Mouse (Mus musculus) bone marrow macrophage, adult 2 months (primary cell): ENCODE measurements around the gene Depdc5. TPM values are rescaled to one million over a fixed set of nuclear protein-coding genes. Genes with fewer than 3 reads are reported as not detected.

Experiments
- H3K27ac ChIP-seq: 2 replicates; pipeline ENCODE4 v1.5.1; 2012; ENCODE audit warnings: low read depth, low read length; ENCODE audit not compliant: insufficient read depth
- H3K4me1 ChIP-seq: 2 replicates; pipeline ENCODE4 v1.6.1; 2012; ENCODE audit warnings: low read length; ENCODE audit not compliant: control insufficient read depth, insufficient read depth
- H3K4me3 ChIP-seq: 2 replicates; pipeline ENCODE4 v1.5.1; 2012; ENCODE audit warnings: mild to moderate bottlenecking, low read length, moderate library complexity; ENCODE audit not compliant: insufficient read depth
- CTCF ChIP-seq: IDR thresholded peaks from 2 replicates; pipeline ENCODE4 v1.5.1; 2012; ENCODE audit warnings: low read depth, mild to moderate bottlenecking, low read length, moderate library complexity
- POLR2A ChIP-seq: IDR thresholded peaks from 2 replicates; pipeline ENCODE4 v1.6.1; 2012; ENCODE audit warnings: mild to moderate bottlenecking, low read depth, low read length, borderline replicate concordance
- polyA plus RNA-seq: library from polyadenylated mRNA; stranded (reverse); fragments of >200 nt; gene quantifications from 2 replicates; pipeline ENCODE4 v1.2.4, GENCODE M21; 2012; ENCODE audit not compliant: missing spikeins, insufficient read depth, insufficient read length

The Depdc5 gene
- polyA plus RNA-seq, 1 experiment: 21.0 TPM

DNA sequence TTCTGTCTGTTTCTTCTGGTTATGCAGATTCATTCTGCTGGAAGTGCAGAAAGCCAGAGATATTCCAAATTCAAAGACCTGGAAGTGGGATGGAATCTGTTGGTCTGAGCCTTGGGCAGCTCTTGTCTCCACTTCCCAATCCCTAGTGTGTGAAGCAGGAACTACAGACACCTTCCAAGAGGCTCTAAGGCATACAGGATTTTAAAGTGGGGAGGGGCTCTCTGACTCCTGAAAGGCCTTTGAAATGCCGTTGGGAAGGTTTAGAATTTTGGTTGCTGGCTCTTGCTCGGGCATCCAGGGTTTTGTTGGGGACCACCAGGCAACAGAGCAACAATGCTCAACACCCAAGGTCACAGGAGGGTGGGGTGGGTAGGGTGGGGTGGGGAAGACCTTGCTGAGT lies 145.8 kb downstream of the Depdc5 start:
- no peak overlapping the region for H3K4me3 ChIP-seq
- H3K27ac ChIP-seq: peak overlapping the region; percentile 53
- peaks cover 42% of the 10 kb centered on the region for H3K4me1 ChIP-seq
- 0 out of 2 replicates have a peak, but pooled peaks have one; percentile 3 for TF ChIP-seq POLR2A
- TF ChIP-seq CTCF: no peak

DNA sequence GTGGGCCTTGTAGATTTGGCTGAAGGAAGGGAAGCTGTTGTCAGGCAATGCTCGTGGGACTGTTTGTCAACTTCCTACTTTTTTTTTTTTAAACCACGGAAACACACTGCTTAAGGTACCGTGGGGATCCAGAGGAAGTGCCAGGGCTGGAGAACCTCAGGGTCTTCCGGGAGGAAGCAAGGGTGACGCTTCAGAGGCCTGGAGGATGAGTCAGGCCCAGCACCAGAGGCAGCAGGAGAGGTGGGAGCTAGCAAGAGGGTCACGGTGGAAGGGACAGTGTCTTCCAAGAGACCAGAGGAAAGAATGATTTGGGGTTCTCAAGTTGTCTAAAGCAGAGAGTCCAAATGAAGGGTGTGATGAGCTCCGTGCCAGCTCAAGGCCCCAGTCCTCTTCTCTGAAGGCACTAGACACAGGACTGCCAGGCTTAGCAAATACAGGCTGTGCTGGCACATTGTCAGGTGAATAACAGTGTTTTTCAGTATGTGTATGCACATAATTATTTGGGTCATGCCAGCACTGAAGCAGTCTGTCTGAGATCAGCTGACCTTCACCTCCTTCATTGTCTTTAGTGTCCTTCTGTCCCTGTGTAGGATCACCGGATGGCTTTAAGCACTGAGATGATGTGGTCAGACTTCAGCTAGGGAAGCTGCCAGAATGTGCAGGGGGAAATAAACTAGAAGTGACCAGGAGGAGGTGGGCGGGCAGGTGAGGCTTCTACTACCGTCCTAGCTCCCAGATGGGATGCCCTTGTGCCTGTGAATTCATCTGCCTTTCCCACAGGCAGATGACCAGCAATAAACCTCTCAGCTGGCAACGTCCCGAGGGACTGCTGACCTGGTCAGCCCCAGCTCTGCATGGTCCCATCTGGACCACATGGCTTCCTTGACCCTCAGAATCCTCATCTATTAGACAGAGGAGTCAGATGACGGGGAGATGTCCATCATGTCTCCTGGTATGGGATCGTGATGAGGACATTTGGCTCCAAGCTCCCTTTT lies 146.6 kb downstream of the Depdc5 start:
- Histone ChIP-seq H3K4me1 (peaks cover 39% of the 10 kb centered on the region), H3K27ac (peak overlapping the region; percentile 87), H3K4me3 (peak overlapping the region; percentile 13; the same call in 1 of the 2 replicates)
- no peak for TF ChIP-seq POLR2A
- TF ChIP-seq CTCF: no peak

DNA sequence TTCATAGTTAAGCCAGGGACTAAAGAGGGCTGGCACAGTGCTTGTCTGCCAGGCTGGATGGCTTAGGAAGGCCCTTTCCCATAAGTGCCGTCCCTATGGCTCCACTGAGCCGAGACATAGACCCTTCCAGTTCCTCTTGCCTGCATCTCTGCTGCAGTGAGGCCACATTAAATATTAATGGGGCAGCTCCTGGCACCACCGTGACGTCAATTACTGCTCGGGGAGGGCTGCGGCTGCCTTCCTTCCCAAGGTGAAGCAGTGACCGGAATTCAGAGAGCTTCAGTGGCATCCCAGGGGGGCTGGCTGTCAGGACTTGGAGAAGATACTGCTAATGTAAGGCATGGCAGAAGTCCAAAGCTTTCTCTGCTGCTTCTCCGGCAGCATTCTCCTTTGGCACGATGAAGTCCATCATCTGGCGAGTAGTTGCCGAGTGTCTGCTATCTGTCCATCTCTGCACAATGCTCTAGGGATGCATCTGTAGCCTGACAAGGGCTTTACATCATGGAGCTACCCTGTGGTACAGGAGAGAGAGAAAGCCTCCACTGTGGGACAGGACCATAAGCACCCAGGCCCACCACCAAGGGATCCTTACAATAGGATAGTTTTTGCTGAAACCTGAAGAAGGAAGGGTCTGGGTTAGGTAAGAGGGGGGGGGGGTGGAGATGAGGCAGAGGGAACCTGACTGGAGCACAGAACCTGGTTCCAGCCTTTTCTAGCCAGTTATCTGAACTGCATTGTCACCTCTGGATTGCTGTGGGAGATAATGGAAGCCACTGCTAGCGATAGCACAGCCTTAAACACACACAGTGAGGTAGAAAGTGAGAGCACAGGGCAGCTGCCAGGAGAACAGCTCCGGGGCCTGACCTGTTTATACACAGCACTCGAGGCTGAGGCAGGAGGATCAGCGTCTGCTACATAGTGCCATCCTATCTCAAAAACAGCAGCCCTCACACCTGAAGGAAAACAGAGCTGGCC lies 147.9 kb downstream of the Depdc5 start:
- TF ChIP-seq POLR2A (no peak), CTCF (no peak)

DNA sequence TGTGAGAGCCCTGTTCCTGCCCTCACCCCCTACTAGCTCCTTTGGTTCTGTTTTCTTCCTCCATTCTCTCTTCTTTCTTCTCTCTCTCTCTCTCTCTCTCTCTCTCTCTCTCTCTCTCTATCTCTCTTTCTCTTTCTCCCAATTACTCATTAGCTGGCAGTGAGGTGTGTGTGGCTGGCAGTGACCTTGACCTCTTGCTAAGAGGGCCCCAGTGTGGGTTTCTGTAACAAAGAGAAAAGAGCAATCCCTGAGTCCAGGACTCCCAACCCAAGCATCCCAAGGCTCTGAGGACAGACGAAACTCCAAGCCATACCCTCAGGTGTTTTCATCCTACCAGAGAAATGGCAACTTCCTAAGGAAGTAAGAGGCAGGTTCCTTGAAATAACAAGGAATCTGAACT lies 150.6 kb downstream of the Depdc5 start:
- TF ChIP-seq POLR2A (no peak), CTCF (no peak)
- H3K4me1 ChIP-seq: peaks cover 20% of the 10 kb centered on the region
- H3K4me3 ChIP-seq: no peak overlapping the region
- no peak overlapping the region for H3K27ac ChIP-seq

More for the DNA sequence above, 147.9 kb downstream of the Depdc5 start:
- Histone ChIP-seq H3K4me1 (peaks cover 27% of the 10 kb centered on the region), H3K4me3 (no peak overlapping the region), H3K27ac (no peak overlapping the region)

DNA sequence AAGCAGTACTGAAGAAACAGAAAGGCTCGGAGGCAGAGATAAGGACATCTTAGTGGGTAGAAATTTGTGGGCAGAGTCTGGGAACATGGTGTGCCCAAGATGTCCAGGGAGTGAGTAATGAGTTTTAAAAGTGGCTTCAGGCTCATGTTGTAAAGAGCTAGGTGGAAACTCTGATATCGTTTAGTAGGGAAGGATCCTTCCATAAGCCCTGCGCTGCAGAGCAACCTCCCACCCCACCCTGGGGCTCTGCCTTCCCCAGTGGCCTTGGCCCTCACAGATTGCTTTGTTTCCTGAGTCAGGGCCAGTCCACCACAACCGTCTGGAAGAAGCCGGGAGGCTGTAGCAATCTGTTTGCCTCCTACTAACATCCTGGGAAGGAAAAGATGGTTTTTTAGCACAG lies 152.1 kb downstream of the Depdc5 start:
- Histone ChIP-seq H3K4me1 (peaks cover 9% of the 10 kb centered on the region), H3K27ac (no peak overlapping the region), H3K4me3 (no peak overlapping the region)
- TF ChIP-seq POLR2A (no peak), CTCF (no peak)

DNA sequence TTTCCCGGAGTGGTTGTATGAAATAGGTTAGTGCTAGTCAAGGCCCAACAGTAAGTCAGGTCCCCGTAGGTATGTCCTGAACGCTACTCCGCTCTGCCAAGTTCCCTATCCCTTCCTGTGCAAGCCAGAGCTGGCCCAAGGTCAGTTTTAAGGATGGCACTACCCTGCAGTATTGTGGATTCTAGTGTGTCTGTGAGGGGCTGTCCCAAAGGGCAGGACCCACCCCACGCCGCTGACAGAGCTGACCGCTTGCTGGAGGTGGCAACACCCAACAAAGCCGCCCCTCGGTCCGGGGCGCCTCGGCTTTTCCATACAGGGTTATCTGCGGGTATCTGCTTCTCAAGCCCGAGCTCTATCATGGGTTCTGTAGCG lies 154.7 kb downstream of the Depdc5 start:
- no peak for TF ChIP-seq POLR2A
- TF ChIP-seq CTCF: no peak
- H3K4me3 ChIP-seq: peak overlapping the region; percentile 79
- H3K27ac ChIP-seq: peak overlapping the region; percentile 87
- peaks cover 23% of the 10 kb centered on the region for H3K4me1 ChIP-seq

DNA sequence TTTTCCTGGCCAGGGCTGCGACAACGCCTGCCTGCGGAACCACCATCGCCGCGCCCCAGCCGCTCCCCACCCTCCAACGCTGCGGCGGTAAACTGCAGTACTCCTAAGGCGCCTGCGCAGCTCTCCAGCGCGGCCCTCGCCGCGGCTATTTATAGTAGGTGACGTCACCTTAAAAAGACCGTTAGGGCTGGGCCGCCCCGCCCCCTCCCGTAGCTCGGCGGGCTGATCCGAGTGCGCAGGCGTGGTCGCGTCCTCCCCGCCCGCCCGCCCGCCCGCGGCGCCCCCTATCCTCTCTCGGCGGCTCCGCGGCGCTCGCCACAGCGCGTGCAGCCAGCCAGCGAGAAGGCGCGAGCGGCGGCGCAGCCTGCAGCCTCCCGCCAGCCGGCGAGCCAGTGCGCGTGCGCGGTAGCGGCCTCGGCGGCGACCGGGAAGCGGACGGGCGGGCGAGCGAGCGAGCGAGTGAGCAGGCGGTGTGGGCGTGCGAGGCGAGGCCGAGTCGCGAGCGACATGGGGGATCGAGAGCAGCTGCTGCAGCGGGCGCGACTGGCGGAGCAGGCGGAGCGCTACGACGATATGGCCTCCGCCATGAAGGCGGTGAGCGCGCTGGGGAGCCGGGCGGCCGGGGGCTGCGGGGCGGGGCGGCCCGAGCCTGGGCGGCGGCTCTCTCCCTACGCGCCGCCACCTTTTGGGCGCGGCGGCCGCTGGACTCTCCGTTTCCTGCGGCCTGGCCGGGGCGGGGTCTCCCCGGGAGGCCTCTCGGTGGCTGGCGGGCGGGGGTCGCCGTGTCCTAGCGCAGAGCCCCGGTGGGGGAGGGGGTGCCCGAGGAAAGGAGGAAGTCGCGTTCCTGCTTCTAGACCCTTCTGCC lies 155.3 kb downstream of the Depdc5 start, which contains the start of gene Ywhah:
TSS of gene Ywhah (plus strand) at position 256 of the 865 bp plus-strand sequence.
- TF ChIP-seq POLR2A: no peak
- Histone ChIP-seq H3K4me1 (peaks cover 29% of the 10 kb centered on the region), H3K27ac (peak within 1 kb of the TSS; percentile 94), H3K4me3 (peak within 1 kb of the TSS; percentile 90)

GRCm38 (mm10) chr5:33019426-33019821 lies 155.9 kb downstream of the Depdc5 start:
- Histone ChIP-seq H3K27ac (peak overlapping the region; percentile 94), H3K4me1 (peaks cover 34% of the 10 kb centered on the region), H3K4me3 (peak overlapping the region; percentile 90)
- TF ChIP-seq CTCF: 0 out of 2 replicates have a peak, but pooled peaks have one; percentile 9
- no peak for TF ChIP-seq POLR2A

DNA sequence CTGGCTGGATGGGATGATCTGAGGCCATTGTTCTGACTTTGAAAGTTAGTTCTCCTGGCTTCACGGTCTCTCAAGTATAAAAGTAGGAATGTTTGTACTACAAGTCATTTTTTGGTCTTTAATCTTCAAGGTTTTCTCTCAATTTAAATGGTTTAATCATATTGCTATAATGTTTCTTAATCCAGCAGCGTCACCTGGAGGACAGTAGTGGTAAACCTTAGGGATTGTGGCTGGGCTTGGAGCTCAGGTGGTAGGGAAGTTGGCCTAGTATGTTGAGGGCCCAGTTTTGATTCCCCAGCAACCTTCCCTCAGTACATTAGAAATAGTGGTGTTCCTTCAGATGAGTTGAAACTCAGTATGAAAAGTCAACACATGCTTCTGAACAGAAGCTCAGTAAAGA lies 158.1 kb downstream of the Depdc5 start:
- TF ChIP-seq POLR2A (no peak), CTCF (no peak)
- Histone ChIP-seq H3K4me1 (peaks cover 43% of the 10 kb centered on the region), H3K27ac (no peak overlapping the region), H3K4me3 (no peak overlapping the region)
